Mouse (Mus musculus) layer of hippocampus, postnatal 25 days (tissue): ENCODE results near the gene Gmeb1. TPM values are rescaled to one million over a fixed set of nuclear protein-coding genes. Genes with fewer than 3 reads are reported as not detected.
A peak's percentile ranks its signal among the peaks of the same experiment; 100 is the strongest.

Experiments used
- DNase-seq, 2 experiments: peaks; one replicate each; pipeline ENCODE4 v3.0.0; 2022; ENCODE audit warnings: mixed read lengths in 2 of 2, low spot score in 1 of 2; ENCODE audit errors: extremely low spot score in 1 of 2
- microRNA-seq, 2 experiments: library from miRNA; unstranded; fragments of <30 nt; microRNA quantifications; one replicate each; pipeline ENCODE4 v1.2.0; 2021
- total RNA-seq, 2 experiments: library from RNA; stranded (reverse); gene quantifications; 2 replicates each; pipeline ENCODE4 v1.2.3; 2021

The Gmeb1 gene
- total RNA-seq, 2 experiments from 2014 or later = 21.9 to 26.9 TPM

DNA sequence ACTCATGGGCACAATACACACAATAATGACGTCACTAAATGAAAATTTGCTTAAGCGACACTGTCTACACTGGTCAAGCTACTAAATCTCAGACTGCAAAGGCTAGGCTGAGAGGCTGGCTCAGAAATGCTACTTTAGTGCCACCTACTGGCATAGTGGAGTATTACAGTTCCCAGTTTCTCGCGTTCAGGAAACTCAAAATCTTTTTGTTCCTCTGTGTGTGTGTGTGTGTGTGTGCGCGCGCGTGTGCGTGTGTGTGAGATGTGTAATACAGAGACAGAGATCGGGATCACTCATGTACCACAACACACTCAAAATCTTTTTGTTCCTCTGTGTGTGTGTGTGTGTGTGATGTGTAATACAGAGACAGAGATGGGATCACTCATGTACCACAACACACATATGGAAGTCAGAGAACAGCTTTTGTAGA, 82.8 kb downstream of the Gmeb1 start:
- DNase-seq = peak in 1 of 2 experiments; percentile 76

GRCm38 (mm10) chr4:132176474-132176873, 84.9 kb downstream of the Gmeb1 start:
- no peak for DNase-seq

Small RNA genes within 50 kb of the gene (microRNA-seq; reads per million reads assigned to microRNA genes)
- gene Gm22033 = 0 reads per million in 2 experiments

Other genes with a start within 250 kb of the Gmeb1 start
- not detected for gene Gm10300, start 186.9 kb downstream of the Gmeb1 start, total RNA-seq
- gene Epb41, start 186.3 kb downstream of the Gmeb1 start, total RNA-seq = 10 to 100 TPM; 16.8 to 24.1 TPM
- gene Oprd1, start 117.1 kb downstream of the Gmeb1 start, total RNA-seq = 10 to 100 TPM in 1 of 2 experiments, 1 to 10 TPM in 1; 10.0 to 11.2 TPM
- gene Ythdf2, start 49.3 kb downstream of the Gmeb1 start, total RNA-seq = 10 to 100 TPM; 42.6 to 47.9 TPM
- 10 to 100 TPM; 19.2 to 26.8 TPM for gene Taf12, start 12.8 kb upstream of the Gmeb1 start, total RNA-seq
- 1 to 10 TPM; 1.7 TPM for gene Rab42, start 41.8 kb upstream of the Gmeb1 start, total RNA-seq
- gene Trnau1ap, start 67.9 kb upstream of the Gmeb1 start, total RNA-seq = 10 to 100 TPM; 19.6 to 23.2 TPM
- 10 to 100 TPM; 11.1 to 13.1 TPM for gene Rcc1, start 92.0 kb upstream of the Gmeb1 start, total RNA-seq
- 10 to 100 TPM in 1 of 2 experiments, 1 to 10 TPM in 1; 9.5 to 10.7 TPM for gene Phactr4, start 160.9 kb upstream of the Gmeb1 start, total RNA-seq
- 1 to 10 TPM; 9.2 to 9.4 TPM for gene Med18, start 202.3 kb upstream of the Gmeb1 start, total RNA-seq
- 10 to 100 TPM; 13.2 to 13.3 TPM for gene Sesn2, start 248.9 kb upstream of the Gmeb1 start, total RNA-seq